Mouse (Mus musculus) cerebellum, adult 2 months (tissue): ENCODE results near the gene Ascl1.

Source experiments
- CTCF ChIP-seq: fragments of 200-500 bp; IDR thresholded peaks from 2 replicates; pipeline ENCODE4 v1.5.1; 2011; ENCODE audit warnings: low read depth, mild to moderate bottlenecking, control low read depth, low read length, moderate library complexity, borderline replicate concordance; ENCODE audit not compliant: insufficient read depth
- POLR2A ChIP-seq: fragments of 200-500 bp; IDR thresholded peaks from 2 replicates; pipeline ENCODE4 v1.6.1; 2011; ENCODE audit warnings: low read length, control low read depth, borderline replicate concordance; ENCODE audit not compliant: insufficient read depth

DNA sequence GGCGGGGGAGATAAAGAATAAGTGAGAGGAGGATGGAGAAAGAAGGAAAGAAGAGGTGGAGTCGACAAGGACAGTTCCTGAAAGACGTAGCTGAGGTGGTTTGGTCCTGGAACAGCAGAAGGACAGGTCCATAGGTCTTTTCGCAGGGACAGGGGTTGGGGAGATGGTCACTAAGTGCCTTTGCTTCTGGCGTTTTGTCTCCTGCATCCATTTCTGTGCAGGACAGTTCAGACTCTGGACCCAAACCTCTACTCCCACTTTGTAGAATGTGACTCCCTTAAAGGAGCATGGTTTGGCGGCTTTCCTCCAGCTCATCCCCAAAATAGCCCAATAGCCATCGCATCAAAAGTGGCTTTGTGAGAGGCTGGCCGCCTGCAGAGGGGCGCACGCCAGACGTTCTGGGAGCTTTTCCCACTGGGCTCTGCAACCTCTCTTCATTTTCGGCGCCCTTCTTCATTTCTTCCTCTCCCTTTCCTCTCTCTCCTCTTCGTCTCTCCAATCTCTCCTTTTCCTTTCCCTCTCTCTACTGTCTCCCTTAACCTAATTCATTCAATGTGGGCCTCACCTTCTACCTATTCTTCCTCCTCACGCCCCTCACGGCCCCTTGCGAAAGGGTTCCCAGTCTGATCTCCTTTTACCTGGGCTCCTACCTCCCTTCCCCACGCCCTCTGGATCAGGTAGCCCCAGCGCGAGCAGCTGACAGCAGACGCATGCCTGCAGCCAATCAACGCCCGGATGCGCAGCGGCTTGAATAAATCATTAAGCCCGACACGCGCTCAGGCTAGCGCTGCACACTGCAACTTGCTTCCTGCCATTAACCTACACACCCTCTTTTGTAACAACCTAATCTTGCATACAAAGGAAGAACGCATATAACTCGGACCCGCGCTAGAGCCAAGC, 7.5 kb downstream of the Ascl1 start:
- no peak for TF ChIP-seq POLR2A
- TF ChIP-seq CTCF, result no peak
